Mouse (Mus musculus): ENCODE measurements at regions not wholly inside any gene's neighbourhood (a gene's known extent, or its start where the extent isn't known, plus 50 kb on each side); places are given as distances from the start of the nearest gene placed in this dataset.
"Not testable (repeated sequence)": the region's sequence is repeated elsewhere in the genome, so short reads cannot be mapped to it uniquely, and the experiment has no call there.

DNA sequence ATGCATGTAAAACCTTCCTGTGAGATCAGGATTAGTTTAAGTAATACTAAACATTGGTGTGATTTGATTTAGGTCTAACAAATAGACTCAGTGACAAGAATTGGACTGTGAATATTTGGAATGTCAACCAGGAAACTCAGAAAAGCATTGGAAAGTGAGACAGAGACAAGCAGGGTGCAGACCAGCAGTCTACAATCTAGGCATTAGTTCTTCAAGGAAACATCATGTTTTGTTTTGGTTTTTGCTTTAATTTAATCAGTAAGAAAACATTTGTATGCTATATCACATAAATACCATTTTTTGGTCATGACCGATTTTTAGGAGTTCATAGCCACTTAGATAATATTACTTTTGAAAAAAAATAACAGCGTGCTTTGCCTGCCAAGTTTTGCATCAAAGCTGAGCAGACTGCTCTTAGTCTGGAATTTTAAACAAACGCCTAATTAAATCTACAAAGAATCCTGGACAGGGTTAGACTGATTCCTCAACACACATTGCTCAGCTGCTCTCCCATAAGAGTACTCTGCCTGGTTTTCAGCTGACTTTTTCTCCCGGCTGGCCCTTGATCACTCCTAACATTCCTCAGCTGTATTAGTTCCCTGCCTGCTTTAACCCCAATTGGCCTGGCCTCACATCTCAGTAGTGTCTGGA is 396.5 kb upstream of the Kcnh7 start:
- Histone ChIP-seq H3K4me3 (no peak overlapping the region), H3K9ac (no peak overlapping the region), H3K9me3 (no peaks in the 10 kb centered on the region), H3K4me2 (replicated peaks) (no peak overlapping the region), H3K4me1 (no peaks in the 10 kb centered on the region), H3K27me3 (replicated peaks) (no peaks in the 10 kb centered on the region), H3K27ac (no peak overlapping the region), H3K36me3 (no peaks in the 10 kb centered on the region)
- 78% methylated on average over 4 of the region's 4 CpGs for WGBS
- ATAC-seq (ENCODE audit: low FRiP score, low read depth): no peak

DNA sequence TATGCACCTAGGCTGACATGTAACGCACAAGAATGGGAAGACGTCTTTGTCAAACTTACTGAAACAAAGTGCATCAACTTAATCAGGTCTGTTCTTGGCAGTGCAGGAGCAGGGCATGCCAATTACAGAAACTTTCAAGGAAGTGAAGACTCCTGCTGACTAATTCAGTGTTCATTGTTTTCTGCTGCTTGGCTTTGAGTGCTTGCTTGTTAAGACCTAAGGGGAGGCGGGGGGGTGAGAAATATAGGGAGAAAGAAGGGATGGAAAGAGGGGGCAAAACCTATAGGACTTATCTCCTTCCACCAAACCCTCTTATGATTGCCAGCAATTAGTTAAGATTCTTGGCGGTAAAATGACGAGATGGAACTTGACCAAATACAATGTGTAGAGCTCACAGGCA is 391.1 kb upstream of the Kcnh7 start:
- Histone ChIP-seq H3K36me3 (no peaks in the 10 kb centered on the region), H3K27me3 (replicated peaks) (no peaks in the 10 kb centered on the region), H3K4me1 (peaks cover 7% of the 10 kb centered on the region; the same call in 1 of the 2 replicates), H3K4me3 (no peak overlapping the region), H3K4me2 (replicated peaks) (no peak overlapping the region), H3K27ac (no peak overlapping the region), H3K9ac (no peak overlapping the region), H3K9me3 (no peaks in the 10 kb centered on the region)
- WGBS: 57% methylated on average over 5 of the region's 5 CpGs
- ATAC-seq (ENCODE audit: low FRiP score, low read depth): no peak

DNA sequence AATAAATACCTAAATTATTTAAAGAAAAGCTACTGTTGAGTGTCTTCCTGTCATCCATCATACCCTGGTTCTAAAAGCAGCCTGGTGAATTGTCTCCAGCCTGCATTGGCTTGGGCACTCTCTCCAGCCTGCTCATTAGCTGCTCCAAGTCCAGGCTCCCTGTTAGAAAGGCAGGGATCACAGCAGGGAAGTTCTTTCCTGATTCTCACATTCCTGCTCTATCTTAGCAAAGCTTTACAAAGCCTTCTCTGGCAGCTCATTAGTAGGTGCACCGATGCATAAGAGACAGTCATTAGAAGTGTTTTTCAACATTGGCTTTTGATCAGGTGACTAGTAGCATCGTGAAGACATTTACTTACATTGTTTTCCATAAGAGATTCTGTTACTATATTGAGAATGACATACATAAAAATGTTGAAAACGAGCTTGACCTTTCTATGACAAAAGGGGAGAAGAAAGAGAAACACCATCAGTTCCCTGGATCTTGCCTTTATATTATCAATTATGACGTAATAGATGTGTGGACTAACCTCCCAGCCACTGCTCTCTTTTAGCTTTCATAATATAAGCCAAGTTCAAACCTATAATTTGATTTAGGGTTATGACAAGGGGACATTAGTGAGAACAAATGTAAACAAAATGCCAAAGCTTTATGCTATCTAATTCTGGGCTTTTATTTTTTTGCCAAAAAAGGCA is 390.1 kb upstream of the Kcnh7 start:
- ATAC-seq (ENCODE audit: low FRiP score, low read depth): peak; percentile 34; the same call in 1 of the 2 replicates
- Histone ChIP-seq H3K9me3 (no peaks in the 10 kb centered on the region), H3K27me3 (replicated peaks) (no peaks in the 10 kb centered on the region), H3K4me3 (no peak overlapping the region), H3K4me2 (replicated peaks) (no peak overlapping the region), H3K36me3 (no peaks in the 10 kb centered on the region), H3K27ac (no peak overlapping the region), H3K4me1 (peaks cover 7% of the 10 kb centered on the region; the same call in 1 of the 2 replicates), H3K9ac (no peak overlapping the region; the same call in 1 of the 2 replicates)
- WGBS: 34% methylated on average over 4 of the region's 4 CpGs

DNA sequence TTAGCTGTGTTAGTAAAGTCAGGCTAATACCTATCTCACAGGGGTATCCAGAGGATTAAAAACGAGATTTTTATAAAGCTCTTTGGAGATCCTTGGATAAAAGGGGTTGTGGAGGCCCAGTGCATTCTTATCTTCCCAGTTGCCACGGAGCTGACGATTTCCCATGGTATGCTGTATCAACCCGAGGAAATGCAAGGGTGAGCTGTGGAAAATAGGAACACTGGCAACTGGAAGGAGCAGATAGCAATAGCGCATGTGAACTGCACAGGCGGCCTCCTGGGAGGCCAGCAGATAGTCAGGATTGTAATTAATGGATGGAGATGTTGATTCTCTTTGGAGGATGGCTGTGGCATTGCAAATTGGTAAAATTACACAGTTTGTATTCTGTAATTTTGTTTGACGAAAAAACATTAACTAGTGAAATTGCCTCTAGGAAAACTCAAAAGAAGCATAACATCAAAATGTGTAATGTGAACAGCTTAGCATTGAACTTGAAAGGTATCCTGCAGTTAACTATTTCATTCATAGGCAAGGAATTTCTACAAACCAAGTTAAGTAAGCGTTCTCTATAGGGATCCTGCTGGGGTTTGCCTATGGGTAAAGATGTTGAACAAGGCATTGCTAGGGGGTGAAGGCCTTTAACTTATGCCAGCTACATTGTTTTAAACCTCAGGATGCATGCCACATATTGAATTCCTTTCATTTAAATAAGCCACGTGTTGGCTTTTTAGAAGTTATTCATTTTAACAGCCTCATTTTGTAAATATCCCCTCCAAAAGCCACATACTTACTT is 389.1 kb upstream of the Kcnh7 start:
- Histone ChIP-seq H3K27ac (no peak overlapping the region), H3K4me3 (no peak overlapping the region), H3K36me3 (no peaks in the 10 kb centered on the region), H3K27me3 (replicated peaks) (no peaks in the 10 kb centered on the region), H3K9me3 (no peaks in the 10 kb centered on the region), H3K9ac (no peak overlapping the region), H3K4me2 (replicated peaks) (no peak overlapping the region), H3K4me1 (peaks cover 7% of the 10 kb centered on the region; the same call in 1 of the 2 replicates)
- no peak for ATAC-seq (ENCODE audit: low FRiP score, low read depth)
- 35% methylated on average over 9 of the region's 9 CpGs for WGBS

DNA sequence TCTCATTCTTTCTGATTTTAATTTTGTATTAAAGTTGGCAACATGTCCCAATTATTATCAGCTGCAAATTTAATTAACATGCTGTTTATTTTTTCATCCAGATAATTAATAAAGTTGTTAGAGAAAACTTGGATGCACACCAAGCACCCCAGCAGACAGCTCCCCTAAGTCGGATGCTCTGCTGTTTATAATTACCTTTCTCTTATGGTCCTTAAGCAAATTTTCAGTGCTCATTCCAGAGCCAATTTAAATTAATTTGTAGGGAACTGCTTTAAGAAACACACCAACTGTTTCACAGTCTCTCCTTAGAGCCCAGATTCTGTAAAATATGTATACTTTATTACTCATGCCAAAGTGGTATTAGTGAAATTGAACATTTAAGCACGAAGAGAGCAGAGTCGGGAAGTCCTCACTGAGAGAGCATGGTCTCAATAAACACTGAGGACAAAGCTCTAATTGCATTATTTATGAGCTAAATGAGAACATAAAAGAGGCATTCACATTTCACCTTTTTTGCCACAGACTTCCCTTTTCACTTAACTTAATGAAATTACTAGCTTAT is 372.9 kb upstream of the Kcnh7 start:
- no peaks in the 10 kb centered on the region for H3K27me3 ChIP-seq (replicated peaks)
- H3K4me1 ChIP-seq: no peaks in the 10 kb centered on the region
- no peak overlapping the region for H3K4me2 ChIP-seq (replicated peaks)
- ATAC-seq (ENCODE audit: low FRiP score, low read depth): no peak
- no peak overlapping the region for H3K27ac ChIP-seq
- 51% methylated on average over 3 of the region's 3 CpGs for WGBS
- H3K9ac ChIP-seq: no peak overlapping the region
- no peak overlapping the region for H3K4me3 ChIP-seq
- no peaks in the 10 kb centered on the region for H3K36me3 ChIP-seq
- H3K9me3 ChIP-seq: no peaks in the 10 kb centered on the region

DNA sequence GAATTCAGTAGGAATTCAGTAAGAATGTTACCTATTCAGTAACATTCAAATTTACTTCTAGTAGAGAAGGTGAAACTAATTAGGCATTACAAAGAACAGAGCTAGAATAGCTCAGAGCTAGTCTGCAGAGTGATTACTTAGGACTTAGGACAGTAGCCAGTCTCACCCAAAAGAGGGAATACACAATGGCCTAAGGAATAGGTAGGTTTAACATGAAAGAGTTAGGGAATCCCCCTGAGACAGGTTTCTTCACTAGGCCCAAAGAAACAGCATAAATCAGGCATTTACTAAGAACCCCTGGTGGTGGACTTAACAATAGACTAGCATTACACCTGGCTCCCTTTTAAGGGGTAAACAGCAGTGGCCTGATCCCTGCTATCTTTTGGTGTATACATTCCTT is 357.7 kb upstream of the Kcnh7 start:
- H3K4me1 ChIP-seq: not testable (repeated sequence)

DNA sequence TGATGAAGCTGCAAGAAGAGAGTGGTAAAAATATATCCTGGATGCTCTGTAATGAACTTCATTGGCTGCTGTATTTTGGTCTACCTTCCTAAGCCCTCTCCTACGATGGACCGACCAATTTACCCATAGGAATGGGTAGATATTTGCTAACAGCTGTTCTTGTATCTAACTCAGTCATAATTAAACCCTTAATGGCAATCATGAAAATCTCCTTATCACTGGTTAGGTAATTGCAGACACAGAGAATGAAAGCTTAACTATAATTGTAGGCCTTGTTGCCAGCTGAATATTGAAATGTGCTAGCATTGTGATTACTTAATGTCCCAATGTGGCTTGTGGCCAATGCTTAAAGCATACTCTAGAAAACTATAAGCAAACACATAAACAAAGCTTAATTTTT is 334.4 kb upstream of the Kcnh7 start:
- 95% methylated on average over 2 of the region's 2 CpGs for WGBS
- no peak overlapping the region for H3K27ac ChIP-seq
- no peaks in the 10 kb centered on the region for H3K4me1 ChIP-seq
- no peaks in the 10 kb centered on the region for H3K36me3 ChIP-seq
- no peaks in the 10 kb centered on the region for H3K27me3 ChIP-seq (replicated peaks)
- H3K9ac ChIP-seq: no peak overlapping the region
- no peaks in the 10 kb centered on the region for H3K9me3 ChIP-seq
- H3K4me3 ChIP-seq: no peak overlapping the region
- H3K4me2 ChIP-seq (replicated peaks): no peak overlapping the region
- no peak for ATAC-seq (ENCODE audit: low FRiP score, low read depth)

More for the DNA sequence above, 357.7 kb upstream of the Kcnh7 start:
- not testable (repeated sequence) for H3K36me3 ChIP-seq; H3K27me3 ChIP-seq (replicated peaks); H3K9me3 ChIP-seq; H3K4me2 ChIP-seq (replicated peaks); H3K4me3 ChIP-seq; ATAC-seq (ENCODE audit: low FRiP score, low read depth); H3K27ac ChIP-seq; H3K9ac ChIP-seq

DNA sequence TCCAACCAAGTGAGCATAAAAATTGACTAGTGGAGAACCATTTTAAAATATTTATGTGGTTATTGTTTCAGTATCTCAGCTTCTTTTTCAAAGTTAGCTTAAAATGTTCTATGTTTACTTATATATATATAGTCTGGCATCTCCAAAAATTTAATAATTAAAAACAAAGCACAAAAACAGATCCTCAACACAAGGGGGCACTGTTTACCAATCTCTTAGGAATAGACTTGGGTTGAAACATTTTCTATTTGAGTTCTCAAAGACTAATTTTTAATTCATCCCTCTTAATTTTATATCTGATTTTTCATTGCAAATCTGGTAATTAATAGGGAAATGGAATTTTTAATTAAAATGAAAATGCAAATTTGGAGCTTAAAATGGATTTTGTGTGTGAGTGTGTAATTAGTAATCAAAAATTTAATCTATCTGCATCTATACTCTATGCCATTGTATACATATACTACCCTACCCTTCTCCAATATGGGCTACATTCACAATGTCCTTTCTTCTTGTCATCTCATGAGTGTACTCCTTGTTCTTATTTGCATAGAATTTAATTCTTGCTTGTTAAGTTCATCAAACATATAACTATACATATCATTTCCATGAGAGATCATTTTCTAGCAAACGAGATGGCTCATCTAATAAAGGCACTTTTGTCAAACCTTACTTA is 329.6 kb upstream of the Kcnh7 start:
- Histone ChIP-seq H3K27ac (no peak overlapping the region), H3K36me3 (no peaks in the 10 kb centered on the region), H3K4me3 (no peak overlapping the region), H3K9me3 (no peaks in the 10 kb centered on the region), H3K4me1 (no peaks in the 10 kb centered on the region), H3K27me3 (replicated peaks) (no peaks in the 10 kb centered on the region), H3K4me2 (replicated peaks) (no peak overlapping the region), H3K9ac (no peak overlapping the region)
- no peak for ATAC-seq (ENCODE audit: low FRiP score, low read depth)
- 79% methylated on average over 1 of the region's 1 CpGs for WGBS

DNA sequence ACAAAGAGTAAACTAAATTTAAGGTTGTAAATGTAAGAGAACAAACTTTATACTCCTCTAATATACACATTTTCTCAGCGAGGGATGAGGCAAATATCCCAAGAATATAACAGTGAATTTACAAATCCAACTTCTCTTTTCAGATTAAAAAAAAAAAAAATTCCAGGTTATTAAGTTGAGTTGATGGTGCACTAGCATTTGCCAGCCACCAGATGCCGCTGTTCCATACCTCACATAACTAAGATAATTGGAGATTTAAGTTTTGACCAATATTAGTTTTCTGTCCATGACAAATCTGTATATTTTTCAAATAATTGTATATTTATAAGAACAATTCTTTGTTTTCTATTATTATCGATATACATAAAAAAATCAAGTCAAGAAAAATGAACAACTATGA is 319.9 kb upstream of the Kcnh7 start:
- H3K36me3 ChIP-seq: no peaks in the 10 kb centered on the region
- no peak overlapping the region for H3K4me2 ChIP-seq (replicated peaks)
- no peaks in the 10 kb centered on the region for H3K4me1 ChIP-seq
- H3K9me3 ChIP-seq: no peaks in the 10 kb centered on the region
- H3K27me3 ChIP-seq (replicated peaks): no peaks in the 10 kb centered on the region
- no peak overlapping the region for H3K27ac ChIP-seq
- ATAC-seq (ENCODE audit: low FRiP score, low read depth): no peak
- 10% methylated on average over 3 of the region's 3 CpGs for WGBS
- H3K9ac ChIP-seq: no peak overlapping the region
- no peak overlapping the region for H3K4me3 ChIP-seq

DNA sequence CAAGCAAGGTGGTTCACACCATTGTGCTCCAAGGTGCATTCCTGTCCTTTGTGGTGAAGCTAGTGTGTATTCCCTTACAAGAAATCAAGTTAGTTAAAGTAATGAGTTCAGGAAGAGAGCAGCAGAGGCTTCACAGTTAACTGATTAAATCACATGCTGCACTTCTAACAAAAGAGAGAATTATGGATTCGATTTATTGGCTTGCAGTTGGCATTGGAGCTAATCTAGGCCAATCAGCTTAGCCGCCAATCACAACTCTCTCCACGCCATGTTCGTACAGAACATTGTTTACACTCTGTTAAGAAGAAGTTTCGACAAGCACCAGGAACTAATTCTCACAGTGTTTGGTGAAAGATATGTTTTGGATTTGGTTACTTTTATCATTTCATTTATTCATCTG is 292.3 kb upstream of the Kcnh7 start:
- no peaks in the 10 kb centered on the region for H3K36me3 ChIP-seq
- no peaks in the 10 kb centered on the region for H3K9me3 ChIP-seq
- no peak overlapping the region for H3K9ac ChIP-seq
- ATAC-seq (ENCODE audit: low FRiP score, low read depth): no peak
- no peaks in the 10 kb centered on the region for H3K4me1 ChIP-seq
- no peak overlapping the region for H3K27ac ChIP-seq
- no peaks in the 10 kb centered on the region for H3K27me3 ChIP-seq (replicated peaks)
- H3K4me3 ChIP-seq: no peak overlapping the region
- H3K4me2 ChIP-seq (replicated peaks): no peak overlapping the region
- WGBS: 80% methylated on average over 5 of the region's 5 CpGs

DNA sequence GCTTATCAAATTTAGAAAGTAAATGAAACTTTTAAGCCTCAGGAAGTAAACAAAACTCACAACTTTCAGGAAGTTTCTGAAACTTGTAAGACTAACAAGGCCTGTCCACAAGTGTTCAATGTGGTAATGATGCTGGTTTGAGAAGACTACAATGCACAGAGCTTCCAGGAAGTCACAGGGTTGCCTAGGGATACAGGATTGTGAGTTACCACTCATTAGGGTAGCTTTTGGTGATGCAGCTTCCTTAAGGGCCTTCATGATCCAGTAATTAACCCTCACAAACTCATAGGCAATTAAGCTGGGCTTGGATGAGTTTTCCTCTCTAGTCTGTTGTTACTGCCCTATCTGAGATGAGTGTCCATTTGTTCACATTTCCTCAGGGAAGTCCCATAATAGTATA is 291.2 kb upstream of the Kcnh7 start:
- Histone ChIP-seq H3K27ac (no peak overlapping the region), H3K9me3 (no peaks in the 10 kb centered on the region), H3K4me3 (no peak overlapping the region), H3K27me3 (replicated peaks) (no peaks in the 10 kb centered on the region), H3K36me3 (no peaks in the 10 kb centered on the region), H3K4me1 (no peaks in the 10 kb centered on the region), H3K9ac (no peak overlapping the region), H3K4me2 (replicated peaks) (no peak overlapping the region)
- ATAC-seq (ENCODE audit: low FRiP score, low read depth): no peak

DNA sequence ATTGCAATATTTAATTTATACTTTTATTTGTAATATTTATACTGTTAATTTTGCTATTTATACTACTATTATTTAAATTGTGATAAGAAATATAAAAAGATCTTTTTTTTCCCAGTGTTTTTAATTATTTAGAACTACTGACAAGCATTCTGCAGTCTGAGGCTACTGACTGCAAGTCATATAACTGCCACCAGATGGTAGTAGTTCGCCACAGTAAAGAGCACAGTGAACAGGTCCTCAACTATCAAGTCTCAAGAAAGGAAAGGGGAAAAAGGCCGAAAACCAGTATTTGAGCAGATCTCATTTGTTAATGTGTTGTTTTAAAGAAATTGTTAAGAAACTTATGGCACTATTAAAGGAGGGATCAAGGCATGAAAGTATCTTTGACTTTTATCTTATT is 289.6 kb upstream of the Kcnh7 start:
- Histone ChIP-seq H3K36me3 (no peaks in the 10 kb centered on the region), H3K27ac (no peak overlapping the region), H3K4me3 (no peak overlapping the region), H3K4me2 (replicated peaks) (no peak overlapping the region), H3K4me1 (no peaks in the 10 kb centered on the region), H3K9me3 (no peaks in the 10 kb centered on the region), H3K27me3 (replicated peaks) (no peaks in the 10 kb centered on the region), H3K9ac (no peak overlapping the region)
- ATAC-seq (ENCODE audit: low FRiP score, low read depth): peak; percentile 78; the same call in 1 of the 2 replicates
- 28% methylated on average over 2 of the region's 2 CpGs for WGBS

Data from neural tube, embryonic 12.5 days (tissue).